Mouse (Mus musculus): ENCODE data around the gene Xcl1.
"Not testable (repeated sequence)": the region's sequence is repeated elsewhere in the genome, so short reads cannot be mapped to it uniquely, and the experiment has no call there.

Gene Xcl1

GRCm38 (mm10) chr1:164935477-164936044, at the start of gene Xcl1:
Xcl1 (minus strand) TSS chr1:164935527.
- DNase-seq (ENCODE audit: low read depth), result no peak

GRCm38 (mm10) chr1:164984681-164985080, 49.4 kb upstream of the Xcl1 start:
- not testable (repeated sequence) for DNase-seq (ENCODE audit: low read depth)

DNA sequence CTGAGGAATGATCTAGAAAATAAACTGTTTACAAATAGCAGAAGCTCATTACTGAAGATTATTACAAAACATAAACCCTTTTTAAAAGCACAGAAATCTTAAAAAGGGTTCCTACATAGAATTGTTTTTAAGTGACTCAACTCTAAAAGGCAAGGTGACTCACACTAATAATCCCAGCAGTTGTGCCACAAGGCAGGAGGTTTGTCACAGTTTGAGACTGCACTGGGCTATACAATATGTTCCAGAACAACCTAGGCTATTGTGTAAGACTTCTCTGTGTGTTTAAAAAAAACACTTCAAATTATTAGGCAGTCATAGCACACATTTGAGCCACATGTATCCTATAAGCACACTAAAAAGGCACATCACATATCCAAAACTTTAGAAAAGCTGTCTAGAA, 42.0 kb upstream of the Xcl1 start:
- peak; percentile 19 for DNase-seq (ENCODE audit: low read depth)

DNA sequence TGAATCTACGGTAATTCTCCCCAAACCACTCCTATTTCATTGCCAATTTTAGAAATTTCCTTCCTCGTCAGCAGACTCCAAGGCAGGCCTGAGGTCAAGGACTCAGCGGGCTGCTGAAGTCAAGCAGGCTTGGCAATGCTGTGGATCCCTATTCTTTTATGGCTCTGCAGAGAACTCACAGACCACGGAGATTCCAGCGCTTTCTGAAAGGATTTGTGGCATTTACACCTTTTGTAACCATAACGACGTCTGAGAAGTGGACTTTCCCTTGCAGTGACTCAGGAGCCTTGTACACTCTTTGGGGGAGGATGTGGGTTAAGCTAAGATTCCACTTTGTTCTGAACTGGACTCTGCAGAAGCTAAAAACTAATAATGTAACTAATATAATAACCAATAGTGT, 40.4 kb upstream of the Xcl1 start:
- DNase-seq (ENCODE audit: low read depth), result no peak

DNA sequence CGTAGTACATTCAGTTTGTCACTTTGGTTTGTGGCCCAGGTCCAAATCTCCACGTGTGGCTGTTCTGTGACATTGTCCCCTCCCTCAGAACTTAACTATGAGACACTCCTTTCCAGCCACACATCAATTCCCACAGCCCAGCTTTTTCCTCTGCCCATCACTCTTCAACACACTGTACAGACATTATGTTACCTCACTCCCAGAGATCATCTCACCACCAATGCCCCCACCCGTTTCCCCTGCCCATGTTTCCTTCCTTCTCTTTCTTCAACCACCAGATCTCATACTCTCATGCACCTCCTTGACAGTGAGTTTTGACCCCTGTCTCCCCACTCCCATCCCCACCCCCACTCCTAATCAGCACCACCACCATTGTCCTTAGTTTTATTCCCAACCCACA, 39.9 kb upstream of the Xcl1 start:
- DNase-seq (ENCODE audit: low read depth), result no peak

DNA sequence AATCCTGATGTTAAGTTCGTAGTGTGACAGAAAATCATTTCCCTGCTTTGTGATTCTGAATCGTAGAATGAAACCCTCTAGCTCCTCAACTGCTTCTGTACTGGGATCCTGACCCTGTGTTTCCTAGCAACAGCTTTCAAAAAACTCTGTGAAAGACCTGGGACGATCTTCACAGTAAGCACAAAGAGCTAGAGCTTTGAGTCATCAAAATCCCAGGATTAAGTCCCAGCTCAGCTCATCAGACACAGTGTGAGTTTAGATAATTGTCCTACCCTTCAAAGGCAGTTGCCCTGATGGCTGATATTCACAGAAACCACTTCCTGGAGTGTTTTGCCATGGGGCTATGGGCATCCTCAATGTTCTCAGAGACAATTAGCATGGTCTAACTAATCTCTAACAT, 38.5 kb upstream of the Xcl1 start:
- no peak for DNase-seq (ENCODE audit: low read depth)

GRCm38 (mm10) chr1:164973341-164973740, 38.0 kb upstream of the Xcl1 start:
- DNase-seq (ENCODE audit: low read depth), result no peak

DNA sequence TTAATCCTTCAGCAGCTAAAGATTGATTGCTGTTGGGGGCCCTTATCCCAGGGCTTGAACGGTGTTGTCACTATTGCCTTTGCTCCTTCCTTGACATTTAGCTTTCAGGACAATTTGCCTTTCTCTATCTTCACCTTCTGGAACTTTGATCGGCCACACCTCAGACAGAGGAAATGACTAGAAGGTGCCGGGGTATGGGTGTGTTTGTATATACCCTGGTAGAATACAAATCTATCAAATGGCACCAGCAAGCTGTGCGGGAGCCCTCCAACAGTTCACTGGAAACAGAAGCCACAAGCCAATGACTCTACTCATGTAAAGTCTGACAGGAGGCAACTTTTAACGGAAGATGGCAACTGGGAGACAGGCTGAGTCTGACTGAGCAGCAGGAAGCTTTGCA, 37.4 kb upstream of the Xcl1 start:
- DNase-seq (ENCODE audit: low read depth), result no peak

- no peak for DNase-seq (ENCODE audit: low read depth)
Observed at GRCm38 (mm10) chr1:164966095-164966698, 30.9 kb upstream of the Xcl1 start.

DNA sequence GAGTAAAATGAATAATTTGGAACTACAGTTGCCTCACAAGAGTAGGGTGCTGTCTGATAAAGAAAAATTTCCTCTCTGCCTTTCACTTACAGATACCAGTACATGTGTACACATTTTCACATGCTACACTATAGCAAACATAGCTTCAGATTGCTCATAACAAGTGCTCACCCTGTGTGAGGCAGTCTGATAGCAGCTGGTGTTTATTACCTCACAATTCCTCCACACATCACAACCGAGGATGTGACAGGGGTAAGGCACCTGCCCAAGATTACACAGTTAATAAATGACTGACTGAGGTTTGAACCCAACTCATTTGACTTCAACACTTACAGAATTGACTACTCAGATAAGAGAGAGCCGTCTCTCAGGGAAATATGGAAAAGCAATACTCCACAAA, 25.3 kb upstream of the Xcl1 start:
- no peak for DNase-seq (ENCODE audit: low read depth)

DNA sequence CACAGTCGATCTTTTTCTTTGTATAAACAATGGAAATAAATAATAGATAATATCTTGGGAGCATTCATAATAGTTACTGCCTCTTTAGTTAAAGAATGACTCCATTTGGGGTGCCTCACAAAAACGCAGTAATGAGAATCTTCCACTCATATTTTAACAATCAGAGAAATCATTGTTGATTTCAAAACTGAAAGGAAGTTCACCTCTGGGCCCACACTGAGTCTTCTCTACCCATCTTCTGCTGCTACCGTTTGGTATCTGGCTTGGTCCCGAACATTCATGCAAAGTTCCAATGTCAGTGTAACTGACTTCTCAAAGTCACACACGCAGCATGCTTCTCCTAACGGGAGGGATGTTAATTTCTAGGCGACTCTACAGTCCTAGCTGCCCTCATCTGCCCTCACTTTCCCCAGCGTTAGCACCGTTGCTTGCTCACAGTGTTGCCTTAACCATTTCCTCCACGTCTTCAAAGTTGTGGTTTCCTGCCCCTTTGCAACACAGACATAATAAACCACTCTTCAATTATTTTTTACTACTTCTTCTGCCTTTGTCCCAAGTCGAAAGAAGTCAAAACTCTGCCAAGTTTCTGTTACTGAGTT, 24.6 kb upstream of the Xcl1 start:
- no peak for DNase-seq (ENCODE audit: low read depth)

DNA sequence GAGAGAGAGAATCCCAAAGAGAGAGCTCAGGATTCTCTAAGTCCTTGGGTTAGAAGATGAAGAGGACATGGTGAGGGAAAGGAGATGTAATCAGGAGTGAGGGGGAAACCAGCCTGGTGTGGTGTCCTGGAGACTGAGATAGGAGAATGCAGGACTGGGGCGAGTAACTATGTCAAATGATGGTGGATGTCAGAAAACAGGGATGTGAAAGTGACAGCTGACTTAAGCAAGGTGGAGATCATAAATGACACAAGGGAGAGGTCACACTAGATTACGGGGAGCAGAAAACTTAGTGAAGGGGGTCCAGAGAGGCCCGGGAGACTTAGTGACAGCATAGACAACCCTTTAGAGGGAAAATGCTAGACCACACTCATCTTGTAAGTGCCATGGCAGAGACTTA, 23.8 kb upstream of the Xcl1 start:
- DNase-seq (ENCODE audit: low read depth), result no peak

DNA sequence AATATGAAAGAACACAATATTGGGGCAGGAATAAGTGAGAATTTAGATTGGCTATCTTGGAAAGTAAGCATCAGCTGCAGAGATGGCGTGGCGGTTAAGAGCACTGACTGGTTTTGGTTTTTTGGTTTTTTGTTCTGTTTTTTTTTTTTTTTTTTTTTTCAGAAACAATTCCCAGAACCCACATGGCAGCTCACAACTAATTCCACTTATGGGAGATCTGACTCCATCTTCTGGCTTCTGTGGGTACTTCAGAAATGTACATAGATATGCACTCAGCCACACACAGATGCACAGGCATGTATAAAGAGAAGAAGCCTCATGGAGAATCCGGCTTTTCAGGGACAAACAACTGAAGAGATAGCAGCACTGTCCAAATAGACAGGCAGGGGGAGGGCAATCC, 22.6 kb upstream of the Xcl1 start:
- peak; percentile 29 for DNase-seq (ENCODE audit: low read depth)

DNA sequence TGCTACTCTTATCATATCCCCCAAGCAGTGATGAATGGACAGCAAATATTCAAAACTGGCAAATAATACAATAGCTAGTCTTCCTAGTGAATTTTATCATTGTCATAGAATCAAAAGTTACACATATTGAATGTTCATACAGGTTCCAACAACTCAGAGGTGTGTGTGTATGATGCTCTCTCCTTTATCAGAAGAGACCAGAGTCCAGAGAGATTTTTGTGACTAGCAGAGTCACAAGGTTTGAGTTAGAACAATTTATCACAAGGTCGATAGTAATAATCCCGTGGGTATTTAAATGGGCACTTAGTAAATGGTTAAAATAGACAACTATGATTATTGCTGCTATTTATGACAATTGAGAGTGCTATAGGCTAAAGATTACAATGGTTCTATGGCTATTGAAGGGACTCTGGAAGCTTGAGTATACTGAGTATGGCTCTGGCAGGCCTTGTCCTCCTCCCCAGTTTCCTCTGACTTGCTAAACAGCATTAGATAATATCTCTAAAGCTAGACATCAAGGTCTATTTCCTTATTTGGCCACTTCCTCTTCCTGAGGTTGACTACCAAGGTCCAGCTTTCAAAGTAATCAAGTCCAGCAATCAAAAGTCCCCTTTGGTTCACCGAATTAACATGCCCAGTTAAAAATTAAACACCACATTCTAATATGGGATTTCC, 21.5 kb upstream of the Xcl1 start:
- DNase-seq (ENCODE audit: low read depth), result no peak

DNA sequence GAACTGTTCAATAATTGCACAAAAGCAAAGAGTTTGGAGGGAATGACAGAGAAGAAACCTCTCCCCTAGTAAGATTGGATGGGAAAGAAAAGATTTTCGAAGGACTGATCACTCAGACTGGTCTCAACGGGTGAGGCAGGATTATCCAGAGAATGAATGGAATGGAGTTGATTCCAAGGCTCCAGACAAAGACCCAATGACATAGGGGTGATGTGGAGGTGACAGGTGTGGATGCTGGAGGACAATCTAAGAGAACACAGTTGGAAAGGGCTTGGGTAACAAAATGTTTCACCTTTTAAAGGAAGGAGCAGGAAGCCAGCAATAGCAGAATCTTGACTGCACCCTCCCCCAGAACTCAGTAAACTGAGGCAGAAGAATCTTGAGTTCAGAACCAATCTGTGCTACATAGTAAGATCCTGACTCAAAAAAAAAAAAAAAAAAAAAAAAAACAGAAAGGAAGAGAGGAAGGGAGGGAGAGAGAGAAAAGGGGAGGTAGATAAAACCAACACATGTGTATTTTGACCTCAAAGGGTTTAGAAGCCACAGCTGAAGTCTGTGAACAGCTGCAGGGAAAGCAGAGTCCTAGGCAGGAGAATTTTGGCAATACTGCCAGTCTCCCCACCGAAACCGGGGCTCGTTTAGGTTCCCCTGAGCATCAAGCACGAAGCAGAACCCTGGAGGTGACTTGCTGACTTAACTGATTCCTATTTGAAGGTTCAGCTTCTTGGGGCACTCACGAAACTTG, 20.3 kb upstream of the Xcl1 start:
- no peak for DNase-seq (ENCODE audit: low read depth)

GRCm38 (mm10) chr1:164953574-164953973, 18.2 kb upstream of the Xcl1 start:
- DNase-seq (ENCODE audit: low read depth), result no peak

DNA sequence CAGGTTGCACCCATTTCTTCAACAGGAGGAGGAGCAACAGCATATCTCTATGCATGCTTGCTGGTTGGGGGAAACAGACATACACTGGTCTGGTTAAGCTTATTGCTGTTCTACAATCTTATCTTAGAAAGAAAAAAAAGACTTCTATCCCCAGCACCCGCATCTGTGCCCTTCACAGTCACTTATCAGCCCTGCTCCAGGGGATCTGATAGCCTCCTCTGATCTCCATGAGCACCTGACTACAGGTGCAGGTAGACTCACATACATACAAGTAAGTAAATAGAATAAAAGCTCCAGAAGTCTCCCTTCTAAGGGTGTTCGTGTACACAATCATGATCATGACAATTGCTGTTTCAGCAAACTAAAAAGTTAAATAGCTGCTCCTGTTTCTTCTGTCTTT, 733 bp upstream of the Xcl1 start:
- no peak for DNase-seq (ENCODE audit: low read depth)

GRCm38 (mm10) chr1:164933441-164934188, 1.7 kb downstream of the Xcl1 start:
- no peak for DNase-seq (ENCODE audit: low read depth)

- no peak for DNase-seq (ENCODE audit: low read depth)
Observed at GRCm38 (mm10) chr1:164931135-164931534, 4.2 kb downstream of the Xcl1 start.

DNA sequence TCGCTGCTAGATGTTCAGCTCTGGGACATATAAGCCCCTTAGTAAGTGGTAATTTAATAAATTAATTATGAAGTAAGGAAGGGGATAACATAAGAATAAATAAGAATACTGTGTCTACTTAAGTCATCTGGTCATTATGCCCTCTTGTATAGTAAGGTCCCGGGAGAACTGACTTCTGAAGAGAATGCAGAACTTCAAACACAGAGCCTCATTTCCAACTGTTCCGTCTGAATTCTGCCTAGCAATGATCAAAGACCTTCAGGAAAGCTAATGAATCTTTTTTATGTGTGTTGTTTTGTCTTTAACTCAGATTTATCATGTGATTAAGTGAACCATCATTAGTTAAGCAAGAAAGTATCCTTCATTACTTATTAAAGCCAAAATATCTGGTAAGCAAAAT, 5.3 kb downstream of the Xcl1 start:
- DNase-seq (ENCODE audit: low read depth), result no peak

GRCm38 (mm10) chr1:164926534-164927160, 8.7 kb downstream of the Xcl1 start:
- DNase-seq (ENCODE audit: low read depth), result peak; percentile 48

All from NIH3T3 (cell line).